Mouse (Mus musculus): ENCODE results near the gene Catsper3. TPM values are rescaled to one million over a fixed set of nuclear protein-coding genes. Genes with fewer than 3 reads are reported as not detected.

The Catsper3 gene
- total RNA-seq, 2 experiments from 2014 or later, result 0.25 to 0.29 TPM

GRCm38 (mm10) chr13:55843700-55844099 lies 59.3 kb downstream of the Catsper3 start:
- intact Hi-C loops (cut with DNase I), result loop anchor here (10.0 kb wide), 1 partner anchor 231 kb away; no protein-coding TSS in a partner anchor
- no peak for DNase-seq (ENCODE audit: low spot score in 2 of 2)

- no peak for DNase-seq (ENCODE audit: low spot score in 2 of 2)
Measured at GRCm38 (mm10) chr13:55847805-55848204, 63.4 kb downstream of the Catsper3 start.

GRCm38 (mm10) chr13:55848604-55849190 lies 64.3 kb downstream of the Catsper3 start:
- intact Hi-C loops (cut with DNase I), result loop anchor here (10.0 kb wide), 1 partner anchor 226 kb away; no protein-coding TSS in a partner anchor
- DNase-seq (ENCODE audit: low spot score in 2 of 2), result no peak

More at GRCm38 (mm10) chr13:55847805-55848204, 63.4 kb downstream of the Catsper3 start:
- intact Hi-C loops (cut with DNase I), result loop anchor here (10.0 kb wide), 1 partner anchor 227 kb away; no protein-coding TSS in a partner anchor

GRCm38 (mm10) chr13:55850726-55851125 lies 66.4 kb downstream of the Catsper3 start:
- DNase-seq (ENCODE audit: low spot score in 2 of 2), result no peak
- intact Hi-C loops (cut with DNase I), result no loop called here

GRCm38 (mm10) chr13:55852205-55852604 lies 67.8 kb downstream of the Catsper3 start:
- intact Hi-C loops (cut with DNase I), result no loop called here
- no peak for DNase-seq (ENCODE audit: low spot score in 2 of 2)

- DNase-seq (ENCODE audit: low spot score in 2 of 2), result no peak
- intact Hi-C loops (cut with DNase I), result no loop called here
Measured at GRCm38 (mm10) chr13:55855793-55856192, 71.4 kb downstream of the Catsper3 start.

- intact Hi-C loops (cut with DNase I), result no loop called here
- no peak for DNase-seq (ENCODE audit: low spot score in 2 of 2)
Measured at GRCm38 (mm10) chr13:55858463-55858862, 74.1 kb downstream of the Catsper3 start.

Other genes starting within 250 kb of the Catsper3 start
- gene Ddx41, start 247.9 kb upstream of the Catsper3 start, total RNA-seq (2021), result 10 to 100 TPM; 53.1 to 63.9 TPM
- 10 to 100 TPM; 61.1 to 99.5 TPM for gene Fam193b, start 213.4 kb upstream of the Catsper3 start, total RNA-seq (2021)
- 100 to 1,000 TPM; 133 to 138 TPM for gene Tmed9, start 210.8 kb upstream of the Catsper3 start, total RNA-seq (2021)
- gene B4galt7, start 184.7 kb upstream of the Catsper3 start, total RNA-seq (2021), result 10 to 100 TPM; 26.2 to 26.4 TPM
- gene Caml, start 161.6 kb upstream of the Catsper3 start, total RNA-seq (2021), result 10 to 100 TPM; 49.9 to 50.8 TPM
- 10 to 100 TPM; 40.5 to 52.9 TPM for gene Ddx46, start 149.5 kb upstream of the Catsper3 start, total RNA-seq (2021)
- 10 to 100 TPM; 79.7 to 81.6 TPM for gene B230219D22Rik, start 91.4 kb upstream of the Catsper3 start, total RNA-seq (2021)
- 10 to 100 TPM; 75.6 to 76.2 TPM for gene Txndc15, start 69.9 kb upstream of the Catsper3 start, total RNA-seq (2021)
- gene Pcbd2, start 57.2 kb upstream of the Catsper3 start, total RNA-seq (2021), result 10 to 100 TPM; 27.0 to 28.6 TPM
- not detected for gene Pitx1, start 51.6 kb downstream of the Catsper3 start, total RNA-seq (2021)